Mouse (Mus musculus): ENCODE measurements around the gene Elmo3. TPM values are rescaled to one million over a fixed set of nuclear protein-coding genes. Genes with fewer than 3 reads are reported as not detected.

The Elmo3 gene
- total and polyA plus RNA-seq, 3 experiments, result 0.70 to 2.8 (median 0.73) TPM

GRCm38 (mm10) chr8:105359646-105360045 is 54.2 kb downstream of the Elmo3 start:
- no peak for DNase-seq
- no peaks in the 10 kb centered on the region for H3K27me3 ChIP-seq (ENCODE audit: control insufficient read depth, insufficient read depth, low read length)
- H3K4me3 ChIP-seq, result no peak overlapping the region
- H3K79me2 ChIP-seq (replicated peaks; ENCODE audit: control insufficient read depth, insufficient read depth, low read length), result no peaks in the 10 kb centered on the region
- WGBS, result 46% methylated on average over 4 of the region's 4 CpGs
- intact Hi-C loops (cut with DNase I), result loop anchor here (1.0 to 5.0 kb wide), 2 partner anchors 38 to 118 kb away; no protein-coding TSS in a partner anchor
- no peak overlapping the region for H3K9ac ChIP-seq (ENCODE audit: low read depth, low read length)
- H3K36me3 ChIP-seq (ENCODE audit: control insufficient read depth, insufficient read depth, low read length), result no peaks in the 10 kb centered on the region
- no peak overlapping the region for H3K27ac ChIP-seq
- TF ChIP-seq CTCF (IDR thresholded peaks at IDR 0.05) (peak; percentile 67), EP300 (IDR thresholded peaks at IDR 0.05; ENCODE audit: insufficient read depth, low read depth, low read length) (no peak)
- H3K4me1 ChIP-seq (ENCODE audit: control insufficient read depth, insufficient read depth, low read length), result peaks cover 11% of the 10 kb centered on the region

Small RNA genes lying within 50 kb of the gene (microRNA-seq; reads per million reads assigned to microRNA genes)
- 0 reads per million in 2 experiments for gene Gm27320
- 2,286 to 2,907 reads per million in 2 experiments for gene Mir328

Other genes starting within 250 kb of the Elmo3 start
- not detected for gene Ces3b, start 221.8 kb upstream of the Elmo3 start, total RNA-seq (2021)
- gene Ces3b, start 221.8 kb upstream of the Elmo3 start, polyA plus RNA-seq (2012; rRNA removed), result 0.32 TPM in 1 of 2 replicates, not detected in the other
- not detected for gene Ces4a, start 173.8 kb upstream of the Elmo3 start, total RNA-seq (2021)
- not detected in 2 replicates for gene Ces4a, start 173.8 kb upstream of the Elmo3 start, polyA plus RNA-seq (2012; rRNA removed)
- gene Cbfb, start 134.9 kb upstream of the Elmo3 start, total RNA-seq (2021), result 10 to 100 TPM; 23.1 to 23.8 TPM
- 6.4 and 11.0 TPM in 2 replicates for gene Cbfb, start 134.9 kb upstream of the Elmo3 start, polyA plus RNA-seq (2012; rRNA removed)
- 10 to 100 TPM; 19.2 to 20.3 TPM for gene D230025D16Rik, start 80.5 kb upstream of the Elmo3 start, total RNA-seq (2021)
- 16.5 and 23.7 TPM in 2 replicates for gene D230025D16Rik, start 80.5 kb upstream of the Elmo3 start, polyA plus RNA-seq (2012; rRNA removed)
- 1 to 10 TPM; 3.5 to 5.2 TPM for gene B3gnt9, start 50.4 kb upstream of the Elmo3 start, total RNA-seq (2021)
- gene B3gnt9, start 50.4 kb upstream of the Elmo3 start, polyA plus RNA-seq (2012; rRNA removed), result 7.1 and 8.5 TPM in 2 replicates
- 1 to 10 TPM; 3.9 to 4.9 TPM for gene Tradd, start 41.0 kb upstream of the Elmo3 start, total RNA-seq (2021)
- 4.3 and 4.6 TPM in 2 replicates for gene Tradd, start 41.0 kb upstream of the Elmo3 start, polyA plus RNA-seq (2012; rRNA removed)
- 1 to 10 TPM; 1.8 to 2.5 TPM for gene Fbxl8, start 41.0 kb upstream of the Elmo3 start, total RNA-seq (2021)
- 3.6 and 4.1 TPM in 2 replicates for gene Fbxl8, start 41.0 kb upstream of the Elmo3 start, polyA plus RNA-seq (2012; rRNA removed)
- 1 to 10 TPM; 2.7 to 3.9 TPM for gene Hsf4, start 35.8 kb upstream of the Elmo3 start, total RNA-seq (2021)
- gene Hsf4, start 35.8 kb upstream of the Elmo3 start, polyA plus RNA-seq (2012; rRNA removed), result 4.3 and 5.4 TPM in 2 replicates
- 10 to 100 TPM; 19.7 to 23.0 TPM for gene Nol3, start 29.5 kb upstream of the Elmo3 start, total RNA-seq (2021)
- gene Nol3, start 29.5 kb upstream of the Elmo3 start, polyA plus RNA-seq (2012; rRNA removed), result 17.3 and 19.1 TPM in 2 replicates
- 1 to 10 TPM; 1.1 to 1.2 TPM for gene 4931428F04Rik, start 15.7 kb upstream of the Elmo3 start, total RNA-seq (2021)
- gene 4931428F04Rik, start 15.7 kb upstream of the Elmo3 start, polyA plus RNA-seq (2012; rRNA removed), result 2.1 and 3.5 TPM in 2 replicates
- gene Exoc3l, start 9.5 kb upstream of the Elmo3 start, total RNA-seq (2021), result 1 to 10 TPM; 3.9 to 4.7 TPM
- 10.5 and 11.8 TPM in 2 replicates for gene Exoc3l, start 9.5 kb upstream of the Elmo3 start, polyA plus RNA-seq (2012; rRNA removed)
- gene E2f4, start 7.9 kb upstream of the Elmo3 start, total RNA-seq (2021), result 10 to 100 TPM; 21.1 to 21.5 TPM
- 61.8 and 62.8 TPM in 2 replicates for gene E2f4, start 7.9 kb upstream of the Elmo3 start, polyA plus RNA-seq (2012; rRNA removed)
- gene Lrrc29, start 20.7 kb downstream of the Elmo3 start, total RNA-seq (2021), result 1 to 10 TPM in 1 of 2 experiments, under 1 TPM in 1; 0.93 to 1.1 TPM
- gene Lrrc29, start 20.7 kb downstream of the Elmo3 start, polyA plus RNA-seq (2012; rRNA removed), result 1.6 and 2.2 TPM in 2 replicates
- 10 to 100 TPM; 24.1 to 26.6 TPM for gene Tmem208, start 20.8 kb downstream of the Elmo3 start, total RNA-seq (2021)
- 43.6 and 51.9 TPM in 2 replicates for gene Tmem208, start 20.8 kb downstream of the Elmo3 start, polyA plus RNA-seq (2012; rRNA removed)
- gene Fhod1, start 42.4 kb downstream of the Elmo3 start, total RNA-seq (2021), result 1 to 10 TPM; 4.4 to 6.9 TPM
- 14.2 and 17.3 TPM in 2 replicates for gene Fhod1, start 42.4 kb downstream of the Elmo3 start, polyA plus RNA-seq (2012; rRNA removed)
- gene Slc9a5, start 43.2 kb downstream of the Elmo3 start, total RNA-seq (2021), result under 1 TPM; 0.36 to 0.37 TPM
- gene Slc9a5, start 43.2 kb downstream of the Elmo3 start, polyA plus RNA-seq (2012; rRNA removed), result 1.7 and 2.1 TPM in 2 replicates
- gene Plekhg4, start 67.7 kb downstream of the Elmo3 start, total RNA-seq (2021), result under 1 TPM in 1 of 2 experiments, not detected in 1; 0.10 TPM
- 0.20 and 0.29 TPM in 2 replicates for gene Plekhg4, start 67.7 kb downstream of the Elmo3 start, polyA plus RNA-seq (2012; rRNA removed)
- gene Kctd19, start 107.9 kb downstream of the Elmo3 start, total RNA-seq (2021), result under 1 TPM; 0.13 to 0.25 TPM
- 0.08 and 0.15 TPM in 2 replicates for gene Kctd19, start 107.9 kb downstream of the Elmo3 start, polyA plus RNA-seq (2012; rRNA removed)
- under 1 TPM; 0.45 to 0.47 TPM for gene Lrrc36, start 108.0 kb downstream of the Elmo3 start, total RNA-seq (2021)
- gene Lrrc36, start 108.0 kb downstream of the Elmo3 start, polyA plus RNA-seq (2012; rRNA removed), result 0.67 and 0.94 TPM in 2 replicates
- 10 to 100 TPM; 35.0 to 48.8 TPM for gene Tppp3, start 165.9 kb downstream of the Elmo3 start, total RNA-seq (2021)
- gene Tppp3, start 165.9 kb downstream of the Elmo3 start, polyA plus RNA-seq (2012; rRNA removed), result 73.7 and 89.2 TPM in 2 replicates
- gene Zdhhc1, start 191.3 kb downstream of the Elmo3 start, total RNA-seq (2021), result 10 to 100 TPM; 13.0 to 13.3 TPM
- gene Zdhhc1, start 191.3 kb downstream of the Elmo3 start, polyA plus RNA-seq (2012; rRNA removed), result 37.5 and 40.5 TPM in 2 replicates
- under 1 TPM in 1 of 2 experiments, not detected in 1; 0.23 TPM for gene Hsd11b2, start 213.2 kb downstream of the Elmo3 start, total RNA-seq (2021)
- 0.08 and 0.32 TPM in 2 replicates for gene Hsd11b2, start 213.2 kb downstream of the Elmo3 start, polyA plus RNA-seq (2012; rRNA removed)